Mouse (Mus musculus) left cerebral cortex, postnatal 25 days (tissue): ENCODE measurements around the gene Rpl38. TPM values are rescaled to one million over a fixed set of nuclear protein-coding genes. Genes with fewer than 3 reads are reported as not detected.

Experiments
- DNase-seq, 2 experiments: peaks; one replicate each; pipeline ENCODE4 v3.0.0; 2022; ENCODE audit warnings: low spot score in 2 of 2, mixed read lengths in 1 of 2
- intact Hi-C: fragments of 180-260 bp; cut with DNase I; formaldehyde crosslinking; loops from one replicate; pipeline ENCODE4 v1.15.1; 2025
- total RNA-seq, 2 experiments: library from RNA; stranded (reverse); gene quantifications; 2 replicates each; pipeline ENCODE4 v1.2.3; 2021

Rpl38 gene
- total RNA-seq, result 100 to 1,000 TPM; 765 to 799 TPM

GRCm38 (mm10) chr11:114668301-114668710 is at the start of gene Rpl38:
Gene Rpl38 (plus strand): TSS chr11:114668524.
- peak; percentile 93 to 97 for DNase-seq

GRCm38 (mm10) chr11:114618697-114619417 is 49.5 kb upstream of the Rpl38 start:
- intact Hi-C loops, result no loop called here
- DNase-seq, result no peak

More at GRCm38 (mm10) chr11:114668301-114668710, at the start of gene Rpl38:
- intact Hi-C loops, result loop anchor here (5.0 kb wide), 1 partner anchor 124 kb away; no protein-coding TSS in a partner anchor

- intact Hi-C loops, result no loop called here
- DNase-seq, result no peak
Observed at GRCm38 (mm10) chr11:114626071-114626690, 42.1 kb upstream of the Rpl38 start.

GRCm38 (mm10) chr11:114627036-114627435 is 41.3 kb upstream of the Rpl38 start:
- intact Hi-C loops, result no loop called here

GRCm38 (mm10) chr11:114628032-114628431 is 40.3 kb upstream of the Rpl38 start:
- intact Hi-C loops, result no loop called here
- no peak for DNase-seq

More at GRCm38 (mm10) chr11:114627036-114627435, 41.3 kb upstream of the Rpl38 start:
- no peak for DNase-seq

GRCm38 (mm10) chr11:114630044-114630443 is 38.3 kb upstream of the Rpl38 start:
- intact Hi-C loops, result loop anchor here (10.0 kb wide), 1 partner anchor 915 kb away; the partner anchor contains the start of gene Cpsf4l
- no peak for DNase-seq

- intact Hi-C loops, result loop anchor here (10.0 kb wide), 1 partner anchor 917 kb away; the partner anchor contains the start of gene Cpsf4l
Observed at GRCm38 (mm10) chr11:114632266-114632665, 36.1 kb upstream of the Rpl38 start.

GRCm38 (mm10) chr11:114636292-114636691 is 32.0 kb upstream of the Rpl38 start:
- peak; percentile 81 to 89 for DNase-seq

More at GRCm38 (mm10) chr11:114632266-114632665, 36.1 kb upstream of the Rpl38 start:
- no peak for DNase-seq

GRCm38 (mm10) chr11:114636727-114637505 is 31.4 kb upstream of the Rpl38 start:
- peak; percentile 51 to 78 for DNase-seq
- intact Hi-C loops, result loop anchor here (1.0 to 10.0 kb wide), 6 partner anchors 114 to 922 kb away; partner anchors contain the start of genes Cpsf4l and Sdk2

More at GRCm38 (mm10) chr11:114636292-114636691, 32.0 kb upstream of the Rpl38 start:
- intact Hi-C loops, result loop anchor here (1.0 to 10.0 kb wide), 6 partner anchors 113 to 921 kb away; partner anchors contain the start of genes Cpsf4l and Sdk2

- intact Hi-C loops, result loop anchor here (5.0 to 10.0 kb wide), 4 partner anchors 161 to 924 kb away; partner anchors contain the start of genes Cpsf4l and Sdk2
- DNase-seq, result no peak
Observed at GRCm38 (mm10) chr11:114638647-114639290, 29.6 kb upstream of the Rpl38 start.

GRCm38 (mm10) chr11:114639681-114640103 is 28.6 kb upstream of the Rpl38 start:
- peak in 1 of 2 experiments; percentile 9 for DNase-seq
- intact Hi-C loops, result loop anchor here (5.0 to 10.0 kb wide), 4 partner anchors 162 to 925 kb away; partner anchors contain the start of genes Cpsf4l and Sdk2

GRCm38 (mm10) chr11:114640658-114641057 is 27.7 kb upstream of the Rpl38 start:
- intact Hi-C loops, result no loop called here

GRCm38 (mm10) chr11:114641136-114641535 is 27.2 kb upstream of the Rpl38 start:
- intact Hi-C loops, result no loop called here
- DNase-seq, result no peak

More at GRCm38 (mm10) chr11:114640658-114641057, 27.7 kb upstream of the Rpl38 start:
- no peak for DNase-seq

- intact Hi-C loops, result no loop called here
- no peak for DNase-seq
Observed at GRCm38 (mm10) chr11:114642184-114642583, 26.1 kb upstream of the Rpl38 start.

GRCm38 (mm10) chr11:114642926-114643325 is 25.4 kb upstream of the Rpl38 start:
- no peak for DNase-seq
- intact Hi-C loops, result no loop called here

- intact Hi-C loops, result no loop called here
- peak in 1 of 2 experiments; percentile 17 for DNase-seq
Observed at GRCm38 (mm10) chr11:114644122-114644521, 24.2 kb upstream of the Rpl38 start.

- DNase-seq, result no peak
- intact Hi-C loops, result no loop called here
Observed at GRCm38 (mm10) chr11:114649510-114649909, 18.8 kb upstream of the Rpl38 start.

- intact Hi-C loops, result no loop called here
- no peak for DNase-seq
Observed at GRCm38 (mm10) chr11:114652531-114652930, 15.8 kb upstream of the Rpl38 start.

- DNase-seq, result no peak
- intact Hi-C loops, result no loop called here
Observed at GRCm38 (mm10) chr11:114653664-114654063, 14.7 kb upstream of the Rpl38 start.
